ENCODE assay signal across 7 mouse cellular contexts in the genomic region with DNA sequence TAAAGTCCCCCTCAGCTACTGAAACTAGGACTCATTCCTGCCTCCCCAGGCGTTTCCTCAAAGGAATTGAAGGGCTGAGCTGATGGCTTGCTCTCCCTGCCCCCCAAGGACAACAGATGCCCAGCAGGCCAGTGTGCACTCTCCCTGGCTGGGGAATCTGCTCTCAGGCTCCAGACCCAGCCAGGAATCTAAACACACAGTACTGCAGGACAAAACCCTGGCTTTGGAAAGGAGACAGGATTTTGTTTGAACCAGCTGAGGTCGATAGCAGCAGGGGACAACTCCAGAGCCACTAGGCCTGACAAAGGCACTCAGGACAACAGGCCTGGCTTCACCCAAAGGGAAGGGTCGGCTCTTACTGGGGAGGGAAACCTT. TPM values are rescaled to one million over a fixed set of nuclear protein-coding genes. Genes with fewer than 3 reads are reported as not detected.
DNase-seq lines count a peak whose midpoint lies in the region; ATAC-seq and TF ChIP-seq lines count a peak whose summit lies in the region.

No protein-coding gene starts in this region.

- ATAC-seq in limb, embryonic 13.5 days (ENCODE audit: low FRiP score, low read depth): no peak
- no peak for ATAC-seq in monocyte, adult 5-6 weeks (replicated peaks; ENCODE audit: insufficient number of reproducible peaks, low FRiP score, low TSS enrichment, poor library complexity, severe bottlenecking)

- no peaks in the 10 kb centered on the region for H3K9me3 ChIP-seq in E14TG2a.4 (ENCODE audit: low read length)
- no peaks in the 10 kb centered on the region for H3K9me3 ChIP-seq in limb, embryonic 13.5 days

- H3K36me3 ChIP-seq in E14TG2a.4 (ENCODE audit: insufficient read depth, low read length): peaks cover 31% of the 10 kb centered on the region; the same call in 1 of the 2 replicates
- no peaks in the 10 kb centered on the region for H3K36me3 ChIP-seq in limb, embryonic 13.5 days

- H3K27ac ChIP-seq in limb, embryonic 13.5 days: peak overlapping the region; percentile 99

- no peak for TF ChIP-seq CTCF in E14TG2a.4 (conservative IDR thresholded peaks at IDR 0.05; ENCODE audit: low read length)

- WGBS in limb, embryonic 13.5 days: 3% methylated on average over 3 of the region's 3 CpGs

- peak overlapping the region; percentile 67; the same call in 1 of the 2 replicates for H3K9ac ChIP-seq in limb, embryonic 13.5 days

- H3K4me2 ChIP-seq in limb, embryonic 13.5 days (replicated peaks): peak overlapping the region; percentile 33; the same call in 1 of the 2 replicates

- peaks cover 11% of the 10 kb centered on the region; the same call in 1 of the 2 replicates for H3K27me3 ChIP-seq in E14TG2a.4 (ENCODE audit: insufficient read depth, low read length)
- H3K27me3 ChIP-seq in limb, embryonic 13.5 days: no peaks in the 10 kb centered on the region

- peaks cover 95% of the 10 kb centered on the region for H3K4me1 ChIP-seq in E14TG2a.4 (replicated peaks; ENCODE audit: low read depth, low read length)
- peaks cover 88% of the 10 kb centered on the region for H3K4me1 ChIP-seq in limb, embryonic 13.5 days

- DNase-seq in MN1 (ENCODE audit: low spot score): peak; percentile 76
- peak; percentile 74 for DNase-seq in embryo, embryonic 10.5 days (ENCODE audit: low spot score)
- peak; percentile 55 for DNase-seq in heart, postnatal 4 days
- DNase-seq in retina, embryonic 14.5 days (ENCODE audit: low spot score): peak; percentile 51

- H3K4me3 ChIP-seq in E14TG2a.4 (replicated peaks; ENCODE audit: low read length): peak overlapping the region; percentile 78
- H3K4me3 ChIP-seq in limb, embryonic 13.5 days: no peak overlapping the region

RNA-seq across cellular contexts. Expression of a gene that starts 12.3 kb away (rescaled TPM):
- 10 to 100 TPM; 49.5 to 50.4 TPM for total RNA-seq in heart, postnatal 4 days (2021)
- 59.4 and 65.7 TPM in 2 replicates for polyA plus RNA-seq in limb, embryonic 13.5 days (2015; fragmentation: Nextera tagmentation; extraction: Ambion mirVana)
- 42.6 to 54.2 TPM (median 44.4 TPM) in 3 replicates for total RNA-seq in monocyte, adult 5-6 weeks (2017)
